Mouse (Mus musculus): Measurements from ENCODE around the gene Gemin7.

Gemin7 gene

DNA sequence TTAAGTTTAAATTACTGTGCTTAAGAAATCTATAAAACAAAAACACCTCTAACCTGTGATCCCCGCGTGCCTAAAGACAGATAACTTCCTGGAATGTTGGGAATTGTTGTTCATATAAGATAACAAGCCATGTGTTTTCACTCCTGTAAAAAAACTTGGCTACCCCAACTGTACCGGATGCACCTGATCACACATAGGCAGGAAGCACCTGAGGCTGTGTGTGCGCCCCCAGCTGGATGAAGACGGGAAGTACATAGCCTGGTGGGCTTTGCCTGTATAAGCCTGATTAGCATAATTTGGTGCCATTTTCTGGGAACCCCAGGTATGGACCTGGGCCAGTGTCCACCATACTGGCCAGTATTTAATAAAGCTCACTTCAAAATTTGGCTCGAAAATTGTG is 33.8 kb downstream of the Gemin7 start:
- no peak for DNase-seq

DNA sequence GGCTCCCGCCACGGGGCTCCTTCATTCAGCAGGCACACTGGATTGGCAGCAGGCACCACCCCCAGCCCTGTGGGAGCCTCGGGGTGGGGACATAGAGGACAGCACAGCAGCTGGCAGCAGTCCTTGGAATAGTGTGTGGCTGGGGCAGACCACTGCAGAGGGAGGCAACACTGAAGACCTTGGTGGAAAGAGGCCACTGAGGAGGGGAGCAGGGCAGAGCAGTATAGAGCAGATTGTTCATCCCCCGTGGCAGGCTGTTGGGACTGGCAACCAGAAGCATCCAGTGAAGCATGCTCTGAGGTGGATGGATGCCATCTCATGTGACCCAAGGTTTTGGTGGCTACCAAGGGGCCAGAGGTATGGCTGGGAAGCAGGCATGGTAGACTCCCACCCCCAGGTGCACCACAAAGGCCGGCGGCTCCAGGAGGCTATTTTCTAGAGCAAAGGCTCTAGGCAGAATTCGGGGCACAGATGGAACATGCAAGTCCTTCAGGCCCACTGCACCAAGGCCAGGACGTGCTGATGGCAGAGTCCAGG is 35.2 kb downstream of the Gemin7 start:
- no peak for DNase-seq

DNA sequence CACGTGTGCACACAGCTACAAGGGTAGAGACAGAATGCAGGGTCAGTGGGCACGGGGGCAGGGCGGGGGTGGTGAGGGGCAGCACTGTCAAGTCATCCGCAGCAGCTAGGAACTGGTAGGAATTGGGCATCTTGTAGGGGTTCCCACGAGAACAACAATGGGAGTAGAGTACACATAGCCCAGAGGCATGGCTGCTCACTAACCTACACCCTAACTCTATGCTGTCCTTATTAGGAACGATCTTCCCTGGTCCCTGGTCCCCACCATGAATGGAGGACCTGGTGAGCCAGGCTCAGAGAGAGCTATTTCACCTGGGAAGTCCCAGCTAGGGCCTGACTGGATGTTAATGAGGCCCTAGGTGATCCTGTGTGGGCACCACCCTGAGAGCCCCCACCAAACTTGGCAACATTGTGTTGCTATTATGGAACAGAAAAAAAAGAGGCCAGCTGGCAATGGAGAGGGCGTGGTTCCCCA is 35.7 kb downstream of the Gemin7 start:
- DNase-seq: no peak

DNA sequence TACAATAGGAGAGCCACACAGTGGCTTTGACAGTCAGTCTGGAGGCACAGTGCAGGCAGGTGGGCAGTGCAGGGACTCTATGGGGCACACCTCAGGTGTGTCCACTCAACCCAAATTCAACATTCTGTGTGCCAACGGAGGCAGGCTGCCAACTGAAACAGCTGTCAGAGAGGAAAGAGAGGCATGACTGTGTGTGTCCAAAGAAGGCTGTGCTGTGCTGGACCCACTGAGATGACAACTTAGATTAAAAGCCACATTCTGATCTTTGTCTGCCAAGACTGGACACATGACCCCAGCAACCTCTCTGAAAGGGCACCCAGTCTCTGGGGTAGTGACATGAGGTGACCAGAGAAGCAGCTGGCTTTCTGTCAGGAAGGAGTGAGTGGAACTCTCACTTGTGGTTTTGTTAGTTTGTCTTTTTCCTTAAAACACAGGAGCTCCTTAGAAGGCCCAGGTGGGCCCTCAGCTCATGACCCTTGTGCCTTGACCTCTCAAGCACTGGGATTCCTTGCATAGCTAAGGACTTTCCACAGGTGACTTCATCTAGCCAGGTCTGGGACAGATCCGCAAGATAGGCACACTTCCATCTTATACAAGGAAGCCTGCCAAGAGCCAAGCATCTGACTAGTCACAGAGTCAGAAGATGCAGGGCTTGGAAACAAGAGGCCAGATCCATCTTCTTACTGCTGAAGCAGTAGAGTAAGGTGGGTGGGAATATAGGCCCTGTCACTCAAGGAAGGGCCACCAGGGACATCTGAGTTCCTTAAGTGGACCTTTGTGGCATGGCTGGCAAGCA is 36.4 kb downstream of the Gemin7 start:
- no peak for DNase-seq

DNA sequence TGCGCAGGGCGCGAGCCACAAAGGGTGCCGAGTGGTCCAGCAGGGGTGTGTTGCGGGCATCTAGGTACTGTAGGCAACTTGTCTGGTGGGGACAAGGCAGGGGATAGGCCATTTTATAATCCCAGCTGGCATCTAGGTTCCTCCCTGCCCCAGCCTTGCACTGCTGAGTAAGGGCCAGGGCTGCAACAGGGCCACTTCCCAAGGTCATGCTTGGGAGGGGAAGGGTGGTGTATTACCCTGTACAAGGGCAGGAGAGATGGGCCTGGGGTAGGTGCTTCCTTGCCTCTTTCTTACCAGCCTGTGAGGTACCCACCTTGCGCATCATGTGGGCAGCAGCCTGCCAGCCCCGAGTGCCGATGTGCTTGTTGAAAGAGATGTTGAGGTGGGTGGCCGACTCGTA is 42.7 kb downstream of the Gemin7 start:
- no peak for DNase-seq

DNA sequence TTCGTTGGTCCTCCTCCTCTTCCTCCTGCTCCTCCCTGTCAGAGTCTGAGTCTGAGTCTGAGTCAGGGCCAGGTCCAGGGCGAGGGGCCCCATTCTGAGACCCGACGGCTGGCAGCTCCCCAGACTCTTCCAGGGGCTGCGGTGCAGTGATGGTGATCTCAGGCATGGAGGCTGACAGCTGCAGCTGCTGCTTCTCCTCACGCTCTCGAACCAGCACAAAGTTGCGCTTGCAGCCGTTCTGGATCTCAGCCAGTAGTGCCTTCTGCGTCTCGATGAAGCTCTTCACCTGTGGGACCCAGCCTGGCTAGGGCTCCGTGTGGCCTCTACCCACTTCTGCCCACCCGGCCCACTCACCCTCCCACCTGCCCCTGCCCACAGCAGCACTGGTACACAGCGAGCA is 45.2 kb downstream of the Gemin7 start:
- no peak for DNase-seq

DNA sequence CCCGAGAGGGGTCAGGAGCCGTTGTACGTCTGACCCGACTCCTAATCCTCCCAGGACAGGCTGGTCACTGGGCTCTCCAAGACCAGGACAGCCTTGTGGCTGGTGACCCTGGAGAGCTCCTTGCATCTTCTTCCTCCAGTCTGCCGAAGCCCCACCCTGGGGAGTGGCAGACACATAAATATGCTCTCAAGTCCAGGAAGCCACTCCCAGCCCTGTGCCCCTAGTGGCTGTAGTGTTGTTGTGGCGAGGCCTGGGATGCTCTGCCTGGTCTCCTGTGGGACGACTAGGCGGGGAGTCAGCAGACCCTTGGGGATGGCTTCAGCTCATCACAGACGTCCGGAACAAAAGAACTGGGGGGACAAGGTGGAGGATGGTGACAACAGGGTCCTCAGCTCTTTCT is 46.3 kb downstream of the Gemin7 start:
- DNase-seq: no peak

DNA sequence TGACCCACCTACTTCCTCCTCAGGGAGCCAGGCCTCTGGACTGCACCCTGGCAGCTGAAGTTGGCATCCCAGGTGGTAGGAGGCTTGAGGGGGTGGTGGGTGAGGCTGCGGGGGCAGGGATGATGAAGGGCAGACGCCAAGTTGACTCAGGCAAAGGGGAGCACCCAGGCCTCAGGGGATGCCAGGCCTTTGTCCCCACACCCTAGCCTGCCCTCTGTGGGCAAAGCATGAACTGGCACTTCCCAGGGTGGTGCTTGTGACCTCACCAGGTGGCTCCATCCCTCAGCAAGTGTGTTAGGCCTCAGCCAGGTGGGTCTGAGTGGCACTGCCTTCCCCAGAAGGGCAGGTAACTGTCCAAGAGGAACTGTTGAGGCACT is 52.3 kb downstream of the Gemin7 start:
- no peak for DNase-seq

DNA sequence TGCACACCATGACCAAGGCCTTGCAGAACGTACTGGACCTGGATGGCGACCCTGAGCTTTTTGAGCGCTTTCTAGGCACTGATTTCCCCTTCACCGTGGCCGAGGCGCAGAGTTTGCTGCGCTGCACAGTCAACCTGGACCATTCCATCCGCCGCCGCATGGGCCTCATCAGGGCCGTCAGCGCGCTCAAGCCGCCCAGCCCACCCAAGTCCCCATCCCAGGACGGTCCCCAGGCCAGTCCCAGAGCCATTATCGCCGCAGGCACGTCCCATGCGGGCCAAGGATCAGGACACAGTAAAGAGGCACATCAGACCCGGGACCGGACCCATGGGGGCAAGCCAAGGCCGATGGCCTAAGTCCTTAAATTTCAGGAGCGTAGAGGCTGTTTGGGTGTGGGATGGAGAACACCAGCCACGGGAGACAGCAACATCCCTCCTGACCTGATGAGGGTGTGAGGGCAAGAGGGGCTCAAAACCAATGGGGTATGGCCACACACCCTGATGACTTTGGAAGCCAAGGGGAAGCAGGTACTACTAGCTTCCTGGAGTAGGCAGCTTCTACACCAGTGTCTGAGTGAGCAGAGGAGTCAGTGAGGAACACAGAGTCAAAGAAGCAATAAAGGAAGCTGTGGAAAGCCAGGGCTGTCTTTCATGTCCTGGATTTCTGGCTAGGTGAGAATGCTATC is 52.8 kb downstream of the Gemin7 start:
- no peak for DNase-seq

DNA sequence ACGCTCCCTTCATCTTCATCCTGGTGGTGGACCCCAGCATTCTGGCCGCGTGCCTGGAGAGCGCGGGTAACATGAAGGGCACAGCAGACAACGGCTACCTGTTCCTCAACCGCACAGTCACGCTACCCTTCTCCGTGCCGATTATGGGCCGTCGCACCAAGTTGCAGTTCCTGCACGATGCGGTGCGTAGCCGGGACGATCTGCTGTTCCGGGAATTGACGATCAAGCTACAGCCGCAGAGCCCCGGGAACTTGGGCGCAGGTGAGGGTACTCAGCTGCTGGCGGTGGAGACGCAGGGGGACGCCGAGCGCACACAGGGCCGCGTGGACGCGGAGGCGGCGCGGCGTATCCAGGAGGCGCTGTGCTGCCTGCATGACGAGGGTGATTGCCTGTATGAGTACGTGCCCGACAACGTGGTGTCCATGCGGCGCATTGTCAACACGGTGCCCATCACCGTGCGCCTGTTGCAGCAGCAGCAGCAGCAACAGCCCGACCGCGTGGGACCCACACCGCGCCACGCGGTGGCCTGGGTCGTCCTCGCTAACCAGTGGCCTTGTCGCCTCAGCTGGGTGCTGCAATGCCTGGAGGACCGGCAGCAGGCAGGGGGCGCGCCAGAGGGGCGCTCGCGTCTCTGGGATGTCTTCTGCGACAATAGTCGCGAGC is 53.5 kb downstream of the Gemin7 start:
- peak in 1 of 2 experiments; percentile 41 for DNase-seq

DNA sequence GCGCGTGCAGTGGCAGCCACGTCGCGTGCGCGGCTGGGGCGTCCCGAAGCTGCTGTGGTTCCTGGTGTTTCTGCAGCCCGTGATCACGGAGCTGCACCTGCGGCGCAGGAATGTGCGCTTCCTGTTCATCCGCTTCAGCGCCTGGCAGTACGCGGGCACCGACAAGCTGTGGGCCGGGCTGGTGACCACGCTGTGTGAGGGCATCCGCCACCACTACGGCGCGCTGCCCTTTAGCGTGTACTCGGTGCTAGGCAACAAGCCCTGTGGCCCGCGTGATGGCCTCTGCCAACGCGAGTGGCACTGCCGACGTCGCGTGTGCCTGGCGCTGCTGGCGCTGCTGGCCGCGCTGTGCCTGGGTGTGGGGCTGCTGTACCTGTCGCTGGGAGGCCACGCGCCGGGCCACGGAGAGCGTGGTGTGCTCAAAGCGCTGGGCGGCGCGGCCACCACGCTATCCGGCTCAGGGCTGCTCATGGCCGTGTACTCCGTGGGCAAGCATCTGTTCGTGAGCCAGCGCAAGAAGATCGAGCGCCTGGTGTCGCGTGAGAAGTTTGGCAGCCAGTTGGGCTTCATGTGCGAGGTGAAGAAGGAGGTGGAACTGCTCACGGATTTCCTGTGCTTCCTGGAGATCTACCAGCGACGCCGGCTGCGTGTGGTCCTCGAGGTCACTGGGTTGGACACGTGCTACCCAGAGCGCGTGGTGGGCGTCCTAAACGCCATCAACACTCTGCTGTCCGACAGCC is 54.2 kb downstream of the Gemin7 start:
- DNase-seq: no peak

DNA sequence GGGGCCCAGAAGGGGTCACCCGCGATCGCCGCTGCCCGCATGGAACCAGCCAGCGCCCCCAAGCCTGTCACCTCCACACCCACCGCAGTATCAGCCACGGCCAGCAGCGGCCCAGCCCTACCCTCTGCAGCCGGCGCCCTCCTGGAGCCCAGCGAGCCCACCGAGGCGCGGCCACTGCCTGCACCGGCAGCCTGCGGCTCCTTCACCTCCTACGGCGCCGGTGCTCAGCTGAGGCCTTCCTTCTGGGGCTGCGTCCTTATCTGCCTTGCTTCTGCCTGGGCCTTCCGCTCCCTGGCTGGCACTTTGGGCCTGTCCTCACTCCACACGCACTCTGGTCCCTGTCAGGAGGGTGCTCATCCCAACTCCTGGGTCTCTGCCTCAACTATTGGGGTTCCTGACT is 57.4 kb downstream of the Gemin7 start:
- no peak for DNase-seq

DNA sequence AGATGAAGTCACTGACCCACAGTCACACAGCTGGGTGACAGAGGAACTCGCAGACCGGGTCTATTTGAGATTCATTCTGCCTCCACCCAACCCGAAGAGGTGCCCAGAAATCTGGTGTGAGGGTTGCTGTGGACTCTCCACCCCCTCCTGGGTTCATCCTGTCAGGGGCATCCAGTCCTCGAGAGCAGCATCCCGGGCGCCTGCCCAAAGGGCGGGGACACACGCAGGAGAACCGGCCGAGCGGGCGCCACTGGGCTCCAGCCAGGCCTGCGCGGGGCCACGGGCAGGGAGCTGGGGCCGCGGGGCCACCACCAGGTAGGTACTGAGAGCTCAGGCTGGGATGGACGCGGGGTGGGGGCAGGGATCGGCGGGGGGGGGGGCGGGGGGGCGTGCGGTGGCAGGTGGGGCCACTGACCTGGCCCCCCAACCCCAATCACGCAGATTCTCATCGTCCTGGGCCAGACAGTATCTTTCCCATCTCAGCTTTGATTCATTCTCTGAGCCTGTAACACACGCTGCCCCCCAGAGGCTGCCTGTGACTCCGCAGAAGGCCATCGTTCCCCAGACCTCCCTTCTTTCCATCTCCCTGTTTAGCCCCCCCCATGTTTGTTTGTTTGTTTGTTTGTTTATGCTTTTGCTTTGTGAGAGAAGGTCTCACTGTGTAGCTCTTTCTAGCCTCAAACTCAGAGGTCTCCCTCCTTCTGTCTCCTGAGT is 59.6 kb downstream of the Gemin7 start, which contains the start of gene Nkpd1:
Gene Nkpd1 (plus strand): TSS at position 187 of the 714 bp plus-strand sequence.
- no peak for DNase-seq

Data from kidney, adult 8-10 months (tissue).